Mouse (Mus musculus) liver, adult (tissue): ENCODE results near the gene Abca5.

ENCODE experiments used
- GATA4 ChIP-seq: IDR thresholded peaks from 2 replicates; pipeline ENCODE4 v1.6.1; 2014; ENCODE audit warnings: mild to moderate bottlenecking, low read length; ENCODE audit not compliant: insufficient replicate concordance

The Abca5 gene

DNA sequence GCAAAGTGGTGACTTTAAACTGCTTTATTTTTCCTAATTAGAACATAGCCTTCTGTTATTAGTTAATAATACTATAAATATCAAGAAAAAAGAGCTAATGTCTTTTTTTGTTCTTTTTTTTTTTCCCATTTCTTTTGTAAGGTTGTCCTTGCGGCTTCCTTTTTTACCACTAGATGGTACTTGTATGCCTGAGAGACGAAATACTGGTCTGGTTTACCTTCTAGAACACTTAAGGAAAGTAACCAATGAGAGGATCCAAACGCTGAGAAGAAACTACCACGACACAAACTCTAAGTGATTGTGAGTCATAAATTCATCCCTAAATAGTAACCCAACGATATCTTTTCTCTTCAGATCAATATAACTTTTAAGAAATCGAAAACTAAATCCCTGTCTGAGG is 10.3 kb upstream of the Abca5 start:
- no peak for TF ChIP-seq GATA4

DNA sequence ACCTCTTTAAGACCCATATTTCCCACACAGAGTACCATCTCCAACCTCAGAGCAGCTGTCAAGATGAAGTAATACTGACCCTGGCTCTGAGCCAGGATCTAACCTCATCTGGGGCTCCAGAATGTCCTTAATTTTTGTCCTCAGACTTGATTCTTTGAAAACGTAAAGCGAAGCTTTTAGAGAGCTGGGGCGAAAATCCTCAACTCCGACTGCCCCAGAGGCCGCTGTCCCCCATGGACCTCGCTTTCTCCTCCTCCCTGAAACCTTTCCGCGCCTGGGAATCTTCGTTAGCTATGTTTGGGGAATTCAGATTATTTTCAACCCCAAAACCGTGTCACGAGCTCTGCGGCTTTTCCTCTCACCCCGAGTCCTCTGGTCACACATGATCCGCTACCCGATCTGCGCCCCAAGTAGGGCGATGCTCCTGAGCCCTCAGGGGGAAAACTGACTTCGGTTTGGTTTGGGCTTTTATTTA is 665 bp downstream of the Abca5 start:
- TF ChIP-seq GATA4: no peak

DNA sequence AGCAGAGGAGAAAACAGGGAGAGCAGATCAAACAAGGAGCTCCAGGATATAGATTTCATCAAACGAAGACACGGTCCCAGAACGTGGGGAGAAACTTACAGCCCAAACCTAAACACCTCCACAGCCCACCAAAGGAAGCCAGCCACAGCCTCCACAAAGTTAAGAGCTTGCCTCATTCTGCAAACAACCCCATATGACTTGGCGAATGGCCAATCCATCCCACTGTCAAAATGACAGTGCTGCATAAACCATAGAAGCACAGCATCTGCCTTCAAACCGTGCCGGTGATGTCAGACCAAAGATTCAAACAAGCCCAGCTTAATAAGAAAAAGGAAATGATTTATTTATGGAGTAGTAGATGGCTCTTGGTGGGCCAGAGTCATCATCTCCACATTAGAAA is 7.4 kb downstream of the Abca5 start:
- no peak for TF ChIP-seq GATA4

DNA sequence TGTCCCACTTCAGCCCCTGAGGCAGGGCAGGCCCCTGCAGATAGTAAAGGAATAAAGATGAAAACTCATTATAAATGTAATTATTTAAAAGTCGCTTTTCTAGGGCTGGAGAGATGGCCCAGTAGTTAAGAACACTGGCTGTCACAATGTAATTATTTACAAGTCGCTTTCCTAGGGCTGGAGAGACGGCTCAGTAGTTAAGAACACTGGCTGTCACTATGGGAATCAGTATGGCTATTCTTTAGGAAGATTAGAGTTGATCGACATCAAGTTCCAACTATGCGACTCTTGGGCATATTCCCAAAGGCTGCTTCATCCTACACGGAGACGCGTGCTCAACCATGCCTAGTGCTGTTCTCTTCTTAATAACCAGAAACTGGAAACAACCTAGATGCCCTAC is 15.2 kb downstream of the Abca5 start:
- TF ChIP-seq GATA4: no peak

DNA sequence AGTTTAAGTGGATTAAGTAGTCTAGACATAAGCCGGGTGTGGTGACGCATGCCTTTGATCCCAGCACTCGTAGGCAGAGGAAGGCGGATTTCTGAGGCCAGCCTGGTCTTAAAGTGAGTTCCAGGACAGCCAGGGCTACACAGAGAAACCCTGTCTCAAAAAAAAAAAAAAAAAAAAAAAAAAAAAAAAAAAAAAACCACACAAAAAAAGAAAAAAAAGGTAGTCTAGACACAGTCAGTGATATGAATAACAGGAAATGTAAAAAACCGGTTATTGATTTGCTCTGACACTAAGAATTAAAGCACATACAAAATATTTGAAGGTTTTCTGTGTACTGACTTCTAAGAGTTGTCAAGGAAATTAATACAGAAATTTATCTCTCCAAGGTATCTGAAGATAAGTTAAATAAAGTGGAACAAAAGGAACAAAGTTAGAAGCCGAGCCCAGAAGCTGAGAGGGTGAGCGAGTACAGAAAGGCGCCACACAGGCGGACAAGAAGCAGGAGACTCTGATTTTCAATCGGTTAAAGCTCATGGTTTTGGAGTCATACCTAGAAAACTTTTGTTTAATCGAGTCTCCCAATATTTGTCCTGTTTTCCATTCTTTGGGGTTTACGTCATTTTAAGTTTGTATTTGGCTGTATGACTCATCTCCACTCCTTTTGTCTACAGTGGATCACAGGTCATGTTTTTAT is 30.9 kb downstream of the Abca5 start:
- TF ChIP-seq GATA4: no peak

DNA sequence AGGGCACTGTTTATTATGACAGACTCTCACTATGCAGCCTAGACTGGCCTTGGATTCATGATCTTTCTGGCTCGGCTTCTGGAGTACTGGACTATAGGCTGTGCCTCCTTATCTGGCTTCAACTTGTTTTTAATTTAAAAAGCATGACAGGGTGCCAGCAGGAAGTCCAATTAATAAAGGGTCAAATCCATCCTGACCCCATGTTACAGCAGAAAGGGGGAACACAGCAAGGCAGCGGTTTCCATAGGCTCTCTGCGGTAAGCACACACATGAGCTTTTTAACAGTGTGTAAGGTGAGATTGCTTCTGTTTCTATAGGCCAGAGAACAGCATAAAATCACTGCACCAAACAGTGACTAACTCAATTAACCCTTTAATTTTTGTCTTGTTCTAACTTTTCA is 34.1 kb downstream of the Abca5 start:
- TF ChIP-seq GATA4: no peak

DNA sequence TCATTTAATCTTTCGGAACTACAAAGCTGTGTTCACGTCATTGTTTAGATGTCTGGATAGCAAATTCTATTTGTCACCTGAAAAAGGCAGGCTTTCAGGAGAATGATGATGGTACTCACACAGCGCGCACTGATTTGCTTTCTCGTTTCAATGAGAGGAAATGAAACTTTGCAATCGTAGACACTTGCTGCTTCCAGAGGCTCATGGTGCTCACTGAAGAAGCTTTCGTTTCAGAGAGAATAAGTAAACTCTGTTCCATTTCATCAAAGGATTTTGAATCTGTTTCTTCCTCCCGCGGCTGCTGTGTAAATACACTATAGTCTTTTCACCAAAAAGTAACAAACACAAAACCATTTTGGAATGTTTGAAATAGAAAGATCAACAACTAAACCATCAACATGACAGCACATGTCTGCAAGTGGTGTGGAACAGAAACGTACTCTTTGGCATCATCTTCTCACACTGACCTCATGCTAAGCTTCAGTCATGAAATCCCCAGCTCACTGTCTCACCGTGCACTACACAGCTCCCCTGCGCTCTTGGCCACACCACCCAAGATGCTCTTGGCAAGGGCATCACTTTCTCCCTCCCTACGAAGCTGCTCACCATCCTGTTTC is 39.5 kb downstream of the Abca5 start:
- no peak for TF ChIP-seq GATA4

DNA sequence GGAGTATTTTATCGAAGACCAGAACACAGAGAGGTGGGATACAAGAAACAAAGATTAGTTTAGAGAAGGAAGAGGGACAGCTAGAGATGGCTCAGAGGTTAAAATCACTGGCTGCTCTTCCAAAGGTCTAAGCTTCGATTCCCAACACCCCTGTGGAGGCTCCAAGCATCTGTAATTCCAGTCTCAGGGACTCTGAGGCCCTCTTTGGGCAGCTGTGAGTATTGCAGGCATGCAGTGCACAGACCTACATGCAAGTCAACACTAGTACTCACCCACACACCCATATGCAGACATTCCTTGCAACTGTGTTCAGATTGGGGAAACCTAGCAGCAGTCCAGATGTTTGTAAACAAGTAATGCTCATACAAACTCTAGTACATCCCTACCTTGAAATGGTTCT is 46.9 kb downstream of the Abca5 start:
- TF ChIP-seq GATA4: no peak

DNA sequence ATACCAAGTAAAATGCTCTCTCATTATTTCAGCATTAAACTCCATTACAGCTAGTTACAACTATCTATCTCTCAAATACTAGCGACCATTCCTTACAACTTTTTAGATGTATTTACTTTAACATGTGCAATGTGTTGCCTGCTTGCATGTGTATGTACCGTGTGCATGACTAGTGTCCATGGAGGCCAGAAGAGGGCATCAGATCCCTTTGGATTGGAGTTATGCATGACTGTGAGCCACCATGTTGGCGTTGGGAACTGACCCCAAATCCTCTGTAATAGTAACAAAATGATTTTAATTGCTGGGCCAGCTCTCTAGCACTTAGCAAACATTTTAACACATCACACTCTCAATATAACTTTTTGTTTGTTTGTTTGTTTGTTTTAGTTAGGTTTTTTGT is 49.1 kb downstream of the Abca5 start:
- no peak for TF ChIP-seq GATA4

DNA sequence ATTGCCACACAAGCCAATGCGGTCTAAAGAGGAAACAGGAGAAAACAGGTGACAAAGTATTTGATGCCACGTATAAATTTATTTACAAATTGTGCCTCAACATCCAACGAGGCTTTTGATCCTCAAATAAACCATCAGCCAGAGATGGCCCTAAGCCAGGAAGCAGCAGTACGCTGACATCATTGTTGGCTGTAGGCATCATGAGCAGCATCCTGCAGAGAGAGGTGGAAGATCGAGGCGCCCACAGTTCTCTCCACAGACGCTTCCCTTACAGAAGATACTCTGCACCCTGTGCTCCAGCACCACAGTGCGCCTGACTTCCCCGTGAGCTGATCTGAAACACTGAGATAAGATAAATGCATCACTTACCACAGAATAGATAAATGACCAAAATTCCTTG is 49.8 kb downstream of the Abca5 start:
- no peak for TF ChIP-seq GATA4

DNA sequence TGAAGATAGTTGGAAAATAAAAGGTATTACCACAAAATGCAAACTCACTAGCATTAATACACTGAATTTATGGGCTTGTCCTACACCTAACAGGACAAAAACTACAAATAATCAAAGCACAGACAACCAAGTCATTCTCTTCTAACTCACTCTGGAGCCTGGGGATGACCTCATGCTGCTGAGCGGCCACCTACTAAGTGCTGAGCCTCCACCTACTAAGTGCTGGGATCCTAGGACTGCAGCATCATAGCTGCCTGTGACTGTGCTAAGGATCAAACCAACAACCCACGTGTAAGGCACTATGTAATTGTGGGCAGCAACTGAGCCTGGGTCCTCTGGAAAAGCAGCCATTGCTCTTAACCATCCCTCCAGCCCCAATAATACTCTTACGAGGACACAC is 51.2 kb downstream of the Abca5 start:
- TF ChIP-seq GATA4: no peak

DNA sequence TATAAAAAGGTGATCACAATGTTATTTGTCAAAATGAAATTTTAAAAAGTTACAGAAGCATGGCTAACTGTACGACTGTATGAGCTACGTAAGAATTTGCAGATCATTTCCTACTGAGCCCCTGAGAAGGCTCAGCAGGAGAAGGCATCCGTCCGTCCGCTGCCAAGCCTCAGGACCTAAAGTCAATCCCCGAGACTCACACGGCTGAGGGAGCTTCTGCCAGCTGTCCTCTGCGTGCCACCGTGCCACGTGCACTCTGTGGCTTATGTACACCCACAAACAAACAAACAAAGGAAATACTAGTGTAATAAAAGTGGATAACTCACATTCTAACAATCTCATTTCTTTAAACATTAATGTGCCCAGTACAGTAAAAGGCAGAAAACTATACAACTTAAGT is 52.7 kb downstream of the Abca5 start:
- TF ChIP-seq GATA4: no peak

DNA sequence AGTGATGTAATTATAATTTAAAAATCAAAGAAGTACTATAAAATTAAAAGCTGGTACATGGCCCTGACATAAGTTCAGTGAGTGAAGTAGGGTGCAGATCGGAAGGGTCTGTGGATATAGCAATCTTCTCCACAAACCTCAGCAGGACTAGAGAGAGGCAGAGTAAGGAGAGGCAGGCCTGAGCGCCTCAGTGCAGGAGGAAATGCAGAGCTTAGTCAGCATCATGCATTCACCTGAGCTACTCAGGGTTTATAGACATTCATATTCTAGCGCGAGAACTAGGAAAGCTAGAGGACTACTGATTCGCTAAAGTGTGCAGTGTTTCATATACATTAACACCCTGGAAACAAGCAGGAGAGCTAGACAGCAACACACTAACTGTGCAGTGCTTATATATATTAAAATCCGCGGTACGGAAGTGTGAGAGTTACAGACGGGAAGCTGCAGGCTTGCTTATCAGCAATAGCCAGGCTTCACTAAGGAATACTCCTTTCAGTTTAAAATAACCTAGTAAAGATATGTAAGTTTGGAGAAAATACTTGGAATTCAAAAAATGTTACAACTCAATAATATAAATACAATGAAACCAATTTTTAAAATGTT is 53.2 kb downstream of the Abca5 start:
- TF ChIP-seq GATA4: no peak

DNA sequence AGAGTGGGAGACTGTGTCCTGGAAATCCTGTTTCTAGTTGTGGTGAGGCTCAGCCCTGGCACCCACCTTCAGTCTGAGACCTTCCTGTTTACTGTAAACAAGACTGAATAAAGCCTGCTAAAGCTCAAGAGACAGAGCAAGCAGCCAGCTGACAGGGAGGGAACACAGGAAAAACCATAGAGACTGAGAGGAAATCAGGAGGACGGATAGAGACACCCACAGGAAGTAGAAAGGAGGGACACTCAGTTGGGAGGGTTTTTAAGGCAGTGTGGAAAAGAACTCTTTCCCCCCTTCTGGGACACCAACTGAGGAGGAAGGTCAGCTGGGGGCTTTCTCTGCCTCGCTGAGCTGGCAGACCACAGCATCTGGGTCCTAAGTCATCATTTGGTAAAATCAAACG is 62.7 kb downstream of the Abca5 start:
- TF ChIP-seq GATA4: no peak

DNA sequence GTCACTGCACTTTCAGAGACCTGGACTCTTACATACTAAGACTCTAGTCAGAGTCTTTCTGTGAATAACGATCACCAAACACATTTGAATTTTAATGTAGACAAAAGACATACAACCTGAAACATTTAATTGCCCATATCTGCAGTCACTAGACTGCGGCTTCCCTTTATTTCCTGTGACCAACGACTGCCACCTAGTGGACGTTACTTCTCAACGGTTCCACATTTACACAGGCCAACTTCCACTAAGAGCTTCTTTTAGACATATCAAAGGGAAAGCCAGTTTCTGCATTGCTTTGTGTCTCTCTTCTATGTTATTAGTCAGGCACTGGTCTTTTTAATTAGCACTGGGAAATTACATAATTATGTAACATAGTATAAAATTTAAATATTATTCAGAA is 65.8 kb downstream of the Abca5 start:
- no peak for TF ChIP-seq GATA4

DNA sequence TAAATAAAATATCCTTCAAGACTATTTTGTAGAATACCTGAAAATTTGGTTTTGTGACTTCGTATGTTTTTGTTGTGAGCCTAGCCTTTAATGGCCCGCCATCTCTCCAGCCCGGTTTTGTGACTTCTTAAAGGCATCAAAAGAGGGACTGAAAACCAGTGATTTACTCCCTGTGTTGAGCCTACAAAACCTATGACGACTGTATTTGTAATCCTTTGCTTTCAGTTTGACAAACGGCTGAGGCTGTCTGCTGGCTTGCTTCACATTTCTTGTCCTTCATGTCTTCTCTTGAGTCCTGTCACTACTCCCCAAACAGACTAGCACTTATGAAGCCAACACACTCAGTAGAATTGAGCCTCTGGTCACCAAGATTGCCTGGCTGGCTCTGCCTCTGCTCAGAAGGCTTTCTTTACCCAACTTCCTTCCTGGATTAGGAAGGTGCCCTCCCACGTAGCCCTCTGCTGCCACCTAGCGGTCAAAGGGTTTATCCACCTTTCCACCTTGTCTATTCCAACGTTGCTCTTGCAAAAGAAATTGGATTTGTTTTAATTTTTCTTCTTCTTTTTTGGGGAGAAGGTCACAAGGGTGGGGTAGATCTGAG is 69.2 kb downstream of the Abca5 start:
- no peak for TF ChIP-seq GATA4
